Mouse (Mus musculus): ENCODE data around the gene Rsu1. TPM values are rescaled to one million over a fixed set of nuclear protein-coding genes. Genes with fewer than 3 reads are reported as not detected.
A peak's percentile ranks its signal among the peaks of the same experiment; 100 is the strongest.

The Rsu1 gene
- polyA plus RNA-seq, 1 experiment from 2014 or later: 59.0 TPM

- no peak for ATAC-seq (replicated peaks)
- Histone ChIP-seq H3K27me3 (replicated peaks) (no peaks in the 10 kb centered on the region), H3K9ac (no peak overlapping the region), H3K4me3 (no peak overlapping the region), H3K4me1 (0 out of 2 replicates have a peak, but pooled peaks cover 3% of the 10 kb centered on the region), H3K36me3 (replicated peaks) (no peaks in the 10 kb centered on the region), H3K9me3 (no peaks in the 10 kb centered on the region), H3K4me2 (no peak overlapping the region), H3K27ac (no peak overlapping the region)
- 84% methylated on average over 4 of the region's 4 CpGs for WGBS
Measured at GRCm38 (mm10) chr2:13088266-13088665, 182.9 kb downstream of the Rsu1 start.

GRCm38 (mm10) chr2:13087811-13088210, 183.4 kb downstream of the Rsu1 start:
- Histone ChIP-seq H3K4me2 (no peak overlapping the region), H3K27ac (no peak overlapping the region), H3K4me1 (0 out of 2 replicates have a peak, but pooled peaks cover 3% of the 10 kb centered on the region), H3K36me3 (replicated peaks) (no peaks in the 10 kb centered on the region), H3K4me3 (no peak overlapping the region), H3K27me3 (replicated peaks) (no peaks in the 10 kb centered on the region), H3K9me3 (no peaks in the 10 kb centered on the region), H3K9ac (no peak overlapping the region)
- no peak for ATAC-seq (replicated peaks)
- WGBS: 96% methylated on average over 2 of the region's 2 CpGs

GRCm38 (mm10) chr2:13084223-13084622, 187.0 kb downstream of the Rsu1 start:
- H3K36me3 ChIP-seq (replicated peaks): no peaks in the 10 kb centered on the region
- 17% methylated on average over 5 of the region's 5 CpGs for WGBS
- no peak overlapping the region for H3K4me2 ChIP-seq
- no peak overlapping the region for H3K4me3 ChIP-seq
- 0 out of 2 replicates have a peak, but pooled peaks cover 3% of the 10 kb centered on the region for H3K4me1 ChIP-seq
- no peaks in the 10 kb centered on the region for H3K27me3 ChIP-seq (replicated peaks)
- ATAC-seq (replicated peaks): 0 out of 2 replicates have a peak, but pooled peaks have one; percentile 62
- no peak overlapping the region for H3K27ac ChIP-seq
- no peak overlapping the region for H3K9ac ChIP-seq
- H3K9me3 ChIP-seq: no peaks in the 10 kb centered on the region

GRCm38 (mm10) chr2:13080476-13080875, 190.7 kb downstream of the Rsu1 start:
- no peak overlapping the region for H3K9ac ChIP-seq
- 54% methylated on average over 2 of the region's 2 CpGs for WGBS
- no peak overlapping the region for H3K27ac ChIP-seq
- no peak overlapping the region for H3K4me2 ChIP-seq
- no peaks in the 10 kb centered on the region for H3K27me3 ChIP-seq (replicated peaks)
- H3K4me1 ChIP-seq: 0 out of 2 replicates have a peak, but pooled peaks cover 3% of the 10 kb centered on the region
- H3K36me3 ChIP-seq (replicated peaks): no peaks in the 10 kb centered on the region
- H3K4me3 ChIP-seq: no peak overlapping the region
- no peak for ATAC-seq (replicated peaks)
- no peaks in the 10 kb centered on the region for H3K9me3 ChIP-seq

- ATAC-seq (replicated peaks): peak; percentile 69
- Histone ChIP-seq H3K27ac (no peak overlapping the region), H3K4me3 (no peak overlapping the region), H3K27me3 (replicated peaks) (no peaks in the 10 kb centered on the region), H3K36me3 (replicated peaks) (no peaks in the 10 kb centered on the region), H3K9me3 (no peaks in the 10 kb centered on the region), H3K4me2 (no peak overlapping the region), H3K9ac (no peak overlapping the region), H3K4me1 (no peaks in the 10 kb centered on the region)
Measured at GRCm38 (mm10) chr2:13072243-13072642, 199.0 kb downstream of the Rsu1 start.

- no peak overlapping the region for H3K9ac ChIP-seq
- ATAC-seq (replicated peaks): no peak
- 92% methylated on average over 5 of the region's 5 CpGs for WGBS
- H3K27me3 ChIP-seq (replicated peaks): no peaks in the 10 kb centered on the region
- no peak overlapping the region for H3K4me3 ChIP-seq
- no peak overlapping the region for H3K27ac ChIP-seq
- H3K4me2 ChIP-seq: no peak overlapping the region
- H3K4me1 ChIP-seq: no peaks in the 10 kb centered on the region
- H3K36me3 ChIP-seq (replicated peaks): no peaks in the 10 kb centered on the region
- H3K9me3 ChIP-seq: no peaks in the 10 kb centered on the region
Measured at GRCm38 (mm10) chr2:13060426-13061170, 210.6 kb downstream of the Rsu1 start.

GRCm38 (mm10) chr2:13048649-13049048, 222.6 kb downstream of the Rsu1 start:
- 92% methylated on average over 6 of the region's 6 CpGs for WGBS
- Histone ChIP-seq H3K36me3 (replicated peaks) (no peaks in the 10 kb centered on the region), H3K27ac (no peak overlapping the region), H3K4me3 (no peak overlapping the region), H3K4me2 (no peak overlapping the region), H3K27me3 (replicated peaks) (no peaks in the 10 kb centered on the region), H3K9me3 (no peaks in the 10 kb centered on the region), H3K9ac (no peak overlapping the region), H3K4me1 (no peaks in the 10 kb centered on the region)
- ATAC-seq (replicated peaks): no peak

GRCm38 (mm10) chr2:13044555-13044954, 226.7 kb downstream of the Rsu1 start:
- H3K4me2 ChIP-seq: no peak overlapping the region
- H3K27ac ChIP-seq: no peak overlapping the region
- H3K4me3 ChIP-seq: no peak overlapping the region
- H3K9ac ChIP-seq: no peak overlapping the region
- no peaks in the 10 kb centered on the region for H3K9me3 ChIP-seq
- no peaks in the 10 kb centered on the region for H3K4me1 ChIP-seq
- H3K36me3 ChIP-seq (replicated peaks): no peaks in the 10 kb centered on the region
- H3K27me3 ChIP-seq (replicated peaks): no peaks in the 10 kb centered on the region
- ATAC-seq (replicated peaks): no peak
- 92% methylated on average over 4 of the region's 4 CpGs for WGBS

- no peaks in the 10 kb centered on the region for H3K36me3 ChIP-seq (replicated peaks)
- WGBS: 86% methylated on average over 4 of the region's 4 CpGs
Measured at GRCm38 (mm10) chr2:13039785-13040184, 231.4 kb downstream of the Rsu1 start.

GRCm38 (mm10) chr2:13038772-13039171, 232.4 kb downstream of the Rsu1 start:
- Histone ChIP-seq H3K4me3 (no peak overlapping the region), H3K9me3 (no peaks in the 10 kb centered on the region), H3K27me3 (replicated peaks) (no peaks in the 10 kb centered on the region), H3K36me3 (replicated peaks) (no peaks in the 10 kb centered on the region), H3K27ac (no peak overlapping the region), H3K4me1 (no peaks in the 10 kb centered on the region), H3K9ac (no peak overlapping the region), H3K4me2 (no peak overlapping the region)
- no peak for ATAC-seq (replicated peaks)
- 83% methylated on average over 3 of the region's 3 CpGs for WGBS

More at GRCm38 (mm10) chr2:13039785-13040184, 231.4 kb downstream of the Rsu1 start:
- H3K27ac ChIP-seq: no peak overlapping the region
- no peak overlapping the region for H3K4me3 ChIP-seq
- no peaks in the 10 kb centered on the region for H3K9me3 ChIP-seq
- no peak for ATAC-seq (replicated peaks)
- no peak overlapping the region for H3K9ac ChIP-seq
- H3K27me3 ChIP-seq (replicated peaks): no peaks in the 10 kb centered on the region
- no peaks in the 10 kb centered on the region for H3K4me1 ChIP-seq
- no peak overlapping the region for H3K4me2 ChIP-seq

Other genes starting within 250 kb of the Rsu1 start
- 0.77 TPM in 2 replicates for gene Cubn, start 220.4 kb upstream of the Rsu1 start, polyA plus RNA-seq (2015; fragmentation: Nextera tagmentation; extraction: Ambion mirVana)